Mouse (Mus musculus) lung, embryonic 14.5 days (tissue): ENCODE measurements around the gene Ssh2. TPM values are rescaled to one million over a fixed set of nuclear protein-coding genes. Genes with fewer than 3 reads are reported as not detected.
A peak's percentile ranks its signal among the peaks of the same experiment; 100 is the strongest.

ENCODE experiments used
- ATAC-seq: fragments of 200-750 bp; cut with Nextera tagmentation; 2 replicates; pipeline ENCODE4 v1.8.0; 2017; ENCODE audit warnings: mild to moderate bottlenecking, moderate TSS enrichment, moderate library complexity; ENCODE audit not compliant: insufficient read depth
- DNase-seq: peaks from one replicate; pipeline ENCODE4 v3.0.0-alpha.2; 2015
- H3K27ac ChIP-seq: fragments of 300-500 bp; sonication (generic); 2 replicates; pipeline ENCODE4 v1.5.1; 2014; ENCODE audit warnings: low read depth, mild to moderate bottlenecking, moderate library complexity
- H3K27me3 ChIP-seq: fragments of 300-500 bp; sonication (generic); 2 replicates; pipeline ENCODE4 v1.6.1; 2014; ENCODE audit warnings: low read length, control low read depth; ENCODE audit not compliant: insufficient read depth
- H3K36me3 ChIP-seq: fragments of 300-500 bp; sonication (generic); 2 replicates; pipeline ENCODE4 v1.6.1; 2014; ENCODE audit warnings: control low read depth; ENCODE audit not compliant: insufficient read depth
- H3K4me1 ChIP-seq: fragments of 300-500 bp; sonication (generic); 2 replicates; pipeline ENCODE4 v1.6.1; 2014; ENCODE audit warnings: antibody characterized with exemption, control low read depth; ENCODE audit not compliant: insufficient read depth
- H3K4me2 ChIP-seq: fragments of 300-500 bp; sonication (generic); 2 replicates; pipeline ENCODE4 v1.6.1; 2014; ENCODE audit warnings: mild to moderate bottlenecking
- H3K4me3 ChIP-seq: fragments of 300-500 bp; sonication (generic); 2 replicates; pipeline ENCODE4 v1.5.1; 2014; ENCODE audit warnings: low read depth, low read length
- H3K9ac ChIP-seq: fragments of 300-500 bp; sonication (generic); 2 replicates; pipeline ENCODE4 v1.6.1; 2014
- H3K9me3 ChIP-seq: fragments of 300-500 bp; sonication (generic); 2 replicates; pipeline ENCODE4 v1.6.1; 2016; ENCODE audit warnings: low read depth, low read length, control low read depth
- CTCF ChIP-seq: IDR thresholded peaks from 2 replicates; pipeline ENCODE4 v1.5.1; 2016; ENCODE audit warnings: antibody characterized with exemption, low read depth
- WGBS: fragments of 180-500 bp; shearing (Covaris S2); extraction: QIAGEN DNeasy Blood & Tissue Kit; methylation state at CpG from one replicate; pipeline ENCODE4 v1.1.7; 2014; 5-methylcytosine and 5-hydroxymethylcytosine counted together
- polyA plus RNA-seq: library from polyadenylated mRNA; unstranded; fragments of >200 nt; fragmentation: Nextera tagmentation; extraction: Ambion mirVana; gene quantifications from 2 replicates; pipeline ENCODE4 v1.2.1, GENCODE M21; 2014

The Ssh2 gene
- polyA plus RNA-seq, 1 experiment from 2014 or later = 13.8 TPM

DNA sequence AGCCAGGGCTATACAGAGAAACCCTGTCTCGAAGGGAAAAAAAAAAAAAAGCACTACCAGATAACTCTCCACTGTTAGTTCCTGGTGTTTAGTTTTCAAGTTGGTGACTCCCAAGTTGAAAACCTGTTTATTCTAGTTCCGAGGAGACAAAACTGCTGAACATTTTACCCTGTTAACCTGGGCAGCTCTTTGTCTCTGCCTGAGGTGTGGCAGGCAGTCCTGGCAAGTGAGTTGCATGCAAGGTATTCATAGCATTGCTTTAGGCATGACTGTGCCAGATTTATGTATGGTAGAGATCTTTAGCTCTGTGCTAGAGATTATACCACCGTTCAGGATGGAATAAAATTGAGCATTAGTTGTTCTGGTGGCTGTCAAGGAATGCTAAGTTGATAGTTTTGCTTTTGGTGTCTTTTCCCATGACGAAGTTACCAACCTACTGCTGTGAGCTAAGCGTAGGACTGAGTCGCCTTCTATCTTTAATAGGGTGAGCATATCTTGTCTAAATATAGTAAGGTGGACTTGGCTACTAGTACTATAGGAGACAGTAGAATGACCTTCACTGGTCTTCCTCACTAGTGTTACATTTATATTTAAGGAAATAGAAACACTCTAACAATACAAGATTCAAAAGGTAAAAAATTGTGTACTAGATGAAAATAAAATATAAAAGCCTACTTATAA lies 149.8 kb downstream of the Ssh2 start:
- TF ChIP-seq CTCF = no peak
- no peak overlapping the region for H3K27ac ChIP-seq
- no peaks in the 10 kb centered on the region for H3K36me3 ChIP-seq
- 77% methylated on average over 6 of the region's 6 CpGs for WGBS
- no peak overlapping the region for H3K4me3 ChIP-seq
- H3K27me3 ChIP-seq = no peaks in the 10 kb centered on the region
- H3K9ac ChIP-seq = no peak overlapping the region
- H3K4me2 ChIP-seq = no peak overlapping the region
- DNase-seq (no peak), ATAC-seq (no peak)
- H3K9me3 ChIP-seq = no peaks in the 10 kb centered on the region
- H3K4me1 ChIP-seq = no peaks in the 10 kb centered on the region

DNA sequence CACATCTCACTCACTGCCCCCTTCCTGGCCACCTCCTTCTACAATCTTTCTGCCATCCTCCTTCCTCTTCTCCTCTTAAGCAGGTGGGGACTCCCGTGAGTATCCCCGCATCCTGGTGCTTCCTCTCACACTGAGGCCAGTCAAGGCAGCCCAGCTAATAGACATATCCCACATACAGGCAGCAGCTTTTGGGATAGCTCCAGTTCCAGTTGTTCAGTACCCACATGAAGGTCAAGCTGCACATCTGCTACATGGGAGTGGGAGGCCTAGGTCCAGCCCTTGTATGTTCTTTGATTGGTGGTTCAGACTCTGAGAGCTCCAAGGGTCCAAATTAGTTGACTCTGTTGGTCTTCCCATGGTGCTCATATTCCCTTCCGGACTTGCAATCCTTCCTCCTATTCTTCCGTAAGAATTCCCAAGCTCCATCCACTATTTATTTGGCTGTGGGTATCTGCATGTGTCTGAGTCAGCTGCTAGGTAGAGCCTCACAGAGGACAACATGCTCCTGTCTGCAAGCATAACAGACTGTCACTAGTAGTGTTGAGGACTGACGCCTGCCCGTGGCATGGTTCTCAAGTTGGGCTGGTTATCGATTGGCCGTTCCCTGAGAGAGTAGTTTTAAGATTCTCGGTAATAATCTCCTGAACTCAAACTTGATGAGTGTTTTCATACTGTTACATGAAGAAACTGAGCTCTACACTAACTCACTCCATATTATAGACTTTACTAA lies 151.6 kb downstream of the Ssh2 start:
- H3K4me3 ChIP-seq = no peak overlapping the region
- no peak for TF ChIP-seq CTCF
- DNase-seq (no peak), ATAC-seq (no peak)
- H3K36me3 ChIP-seq = no peaks in the 10 kb centered on the region
- H3K4me2 ChIP-seq = no peak overlapping the region
- 85% methylated on average over 9 of the region's 9 CpGs for WGBS
- no peak overlapping the region for H3K9ac ChIP-seq
- H3K27ac ChIP-seq = no peak overlapping the region
- H3K4me1 ChIP-seq = no peaks in the 10 kb centered on the region
- no peaks in the 10 kb centered on the region for H3K27me3 ChIP-seq
- H3K9me3 ChIP-seq = no peaks in the 10 kb centered on the region

DNA sequence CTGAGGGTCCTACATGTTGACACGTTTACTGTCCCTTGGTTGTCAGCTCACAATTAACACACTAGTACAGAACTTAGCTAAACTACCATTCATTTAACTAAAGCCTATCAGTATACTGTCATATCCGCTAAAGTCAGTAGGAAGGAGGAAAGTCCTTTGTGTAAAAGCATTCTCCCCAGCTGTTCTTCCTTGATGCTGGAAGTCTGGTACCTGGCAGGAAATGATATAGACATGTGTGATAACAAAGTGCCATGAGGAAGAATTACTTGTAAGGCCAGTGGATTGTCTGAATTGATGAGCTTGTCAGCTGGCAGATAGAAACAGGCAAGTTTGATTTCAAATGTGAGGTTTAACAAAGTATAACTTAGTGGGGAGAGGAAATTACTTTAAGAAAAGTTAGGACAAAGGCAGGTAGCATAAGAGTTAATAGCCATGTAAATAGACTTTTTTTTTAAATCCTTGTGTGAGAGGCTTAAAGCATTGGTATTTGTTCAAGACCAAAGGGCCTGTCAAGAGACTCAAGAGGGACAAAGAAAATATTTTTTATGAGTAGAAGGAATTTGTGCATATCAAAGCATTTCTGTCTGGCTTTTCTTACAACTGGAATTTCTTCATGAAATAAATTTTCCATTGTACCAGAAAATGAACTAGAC lies 153.2 kb downstream of the Ssh2 start:
- Histone ChIP-seq H3K27me3 (no peaks in the 10 kb centered on the region), H3K27ac (peak overlapping the region; percentile 85), H3K36me3 (no peaks in the 10 kb centered on the region), H3K4me1 (no peaks in the 10 kb centered on the region), H3K9me3 (no peaks in the 10 kb centered on the region), H3K4me2 (no peak overlapping the region), H3K4me3 (no peak overlapping the region), H3K9ac (no peak overlapping the region)
- no peak for ATAC-seq
- TF ChIP-seq CTCF = no peak
- 44% methylated on average over 2 of the region's 2 CpGs for WGBS
- peak; percentile 23 for DNase-seq

DNA sequence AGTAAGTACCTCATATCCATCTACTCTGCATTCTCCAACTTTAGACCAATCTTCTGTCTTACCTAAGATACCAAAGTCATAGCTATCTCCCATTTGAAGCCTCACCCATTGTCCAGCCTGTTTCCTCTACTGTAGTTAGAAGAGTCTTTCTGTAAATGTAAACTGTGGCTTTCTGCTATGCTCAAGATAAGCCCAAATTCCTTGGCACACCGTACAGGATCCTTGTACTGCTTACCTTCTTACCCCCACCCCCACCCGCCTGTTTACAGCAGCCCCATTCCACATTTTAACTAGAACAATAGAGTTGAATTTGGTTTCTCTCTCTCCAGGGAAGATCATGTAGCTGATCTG lies 153.7 kb downstream of the Ssh2 start:
- no peak for TF ChIP-seq CTCF
- Histone ChIP-seq H3K9ac (no peak overlapping the region), H3K27me3 (no peaks in the 10 kb centered on the region), H3K4me1 (no peaks in the 10 kb centered on the region), H3K9me3 (no peaks in the 10 kb centered on the region), H3K4me3 (no peak overlapping the region), H3K4me2 (peak overlapping the region; percentile 40), H3K36me3 (no peaks in the 10 kb centered on the region), H3K27ac (peak overlapping the region; percentile 85)
- ATAC-seq (no peak), DNase-seq (peak; percentile 45)
- WGBS = 22% methylated on average over 2 of the region's 2 CpGs

DNA sequence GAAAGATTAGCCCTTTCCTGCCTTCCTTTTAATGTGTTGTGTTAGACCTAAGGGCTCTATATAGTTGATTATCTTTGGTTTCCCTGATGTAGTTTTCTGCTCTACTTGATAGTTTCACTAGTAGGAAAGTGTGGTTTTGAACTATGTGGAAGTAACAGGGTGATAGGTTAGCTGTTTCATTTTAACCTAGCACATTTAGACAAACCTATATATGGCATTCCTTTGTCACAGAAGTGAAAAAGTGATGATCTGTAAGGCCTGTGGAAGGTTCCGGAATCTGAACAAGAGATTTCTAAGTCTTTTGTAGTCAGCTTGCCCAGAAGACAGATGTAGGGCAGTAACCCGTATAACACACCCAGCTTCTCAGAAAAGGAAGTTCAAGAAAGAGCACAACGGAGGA lies 155.0 kb downstream of the Ssh2 start:
- 74% methylated on average over 3 of the region's 3 CpGs for WGBS
- no peaks in the 10 kb centered on the region for H3K9me3 ChIP-seq
- no peak overlapping the region for H3K27ac ChIP-seq
- no peak for TF ChIP-seq CTCF
- no peak overlapping the region for H3K9ac ChIP-seq
- H3K36me3 ChIP-seq = no peaks in the 10 kb centered on the region
- H3K4me1 ChIP-seq = no peaks in the 10 kb centered on the region
- ATAC-seq = no peak
- H3K27me3 ChIP-seq = no peaks in the 10 kb centered on the region
- no peak overlapping the region for H3K4me3 ChIP-seq
- H3K4me2 ChIP-seq = no peak overlapping the region
- no peak for DNase-seq

GRCm38 (mm10) chr11:77371696-77372095 lies 155.6 kb downstream of the Ssh2 start:
- no peaks in the 10 kb centered on the region for H3K27me3 ChIP-seq
- no peak overlapping the region for H3K4me2 ChIP-seq
- no peak overlapping the region for H3K4me3 ChIP-seq
- ATAC-seq (no peak), DNase-seq (no peak)
- no peaks in the 10 kb centered on the region for H3K9me3 ChIP-seq
- TF ChIP-seq CTCF = no peak
- H3K4me1 ChIP-seq = no peaks in the 10 kb centered on the region
- H3K27ac ChIP-seq = 0 out of 2 replicates have a peak overlapping the region, but pooled peaks have one; percentile 2
- no peak overlapping the region for H3K9ac ChIP-seq
- H3K36me3 ChIP-seq = no peaks in the 10 kb centered on the region

DNA sequence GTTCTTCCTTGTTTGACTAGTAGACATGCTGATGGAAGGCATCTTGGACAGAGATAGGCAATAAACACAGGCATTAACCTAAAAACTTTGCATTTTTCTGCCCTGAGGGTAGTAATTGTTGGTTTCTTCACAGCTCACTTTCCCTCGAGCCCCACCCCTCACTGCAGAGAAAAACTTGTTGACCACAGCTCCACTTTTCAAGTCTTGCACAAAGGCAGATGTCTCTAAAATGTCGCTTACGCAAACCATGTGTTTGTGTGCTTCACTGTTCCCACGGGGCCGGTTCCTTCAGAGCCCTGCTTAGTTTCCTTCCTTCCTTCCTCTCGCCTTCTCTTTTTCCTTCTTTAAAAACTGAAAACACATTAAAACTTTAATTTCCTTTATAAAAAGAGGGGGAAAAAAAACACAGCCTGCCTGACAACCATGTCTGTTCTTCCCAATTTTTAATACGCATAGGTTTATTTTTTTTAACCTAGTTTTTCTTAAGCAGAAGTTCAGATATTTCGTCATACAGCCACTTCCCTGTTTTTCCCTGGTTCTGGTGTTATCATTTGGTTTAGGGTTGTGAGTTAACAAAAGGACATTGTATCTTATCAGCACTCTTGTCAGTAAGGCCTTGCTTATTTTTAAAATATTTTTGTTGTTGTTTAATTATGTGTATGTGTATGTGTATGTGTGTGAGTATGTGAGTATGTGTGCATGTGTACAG lies 156.3 kb downstream of the Ssh2 start:
- Histone ChIP-seq H3K4me2 (no peak overlapping the region), H3K9me3 (no peaks in the 10 kb centered on the region), H3K4me1 (no peaks in the 10 kb centered on the region), H3K27me3 (no peaks in the 10 kb centered on the region), H3K27ac (0 out of 2 replicates have a peak overlapping the region, but pooled peaks have one; percentile 2), H3K4me3 (no peak overlapping the region), H3K9ac (no peak overlapping the region), H3K36me3 (no peaks in the 10 kb centered on the region)
- ATAC-seq (no peak), DNase-seq (peak; percentile 55)
- 40% methylated on average over 8 of the region's 8 CpGs for WGBS
- TF ChIP-seq CTCF = no peak
